Mouse (Mus musculus): ENCODE measurements at regions not wholly inside any gene's neighbourhood (a gene's known extent, or its start where the extent isn't known, plus 50 kb on each side); places are given as distances from the start of the nearest gene placed in this dataset.

DNA sequence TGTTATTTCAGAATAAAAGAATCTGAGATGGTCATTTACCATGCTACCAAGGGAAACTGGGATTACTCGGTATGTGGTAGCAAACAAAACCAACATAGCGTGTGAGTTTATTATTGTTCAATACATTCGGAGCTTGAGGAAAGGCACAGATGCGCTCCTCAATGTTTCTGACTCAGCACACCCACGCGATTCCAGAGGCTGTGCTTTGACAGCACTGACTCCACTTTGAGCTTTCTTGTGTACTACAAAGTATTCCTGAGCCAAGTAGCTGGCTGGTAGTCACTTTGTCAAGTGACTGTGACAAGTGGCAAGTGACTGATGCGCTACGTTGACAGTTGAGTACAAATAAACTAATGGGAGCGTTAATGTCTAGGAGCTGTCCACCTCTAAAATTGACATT lies 235.8 kb downstream of the Foxo1 start:
- TF ChIP-seq TAL1 (conservative IDR thresholded peaks at IDR 0.05; ENCODE audit: low read depth, low read length) (no peak), POLR2AphosphoS5 (IDR thresholded peaks at IDR 0.05; ENCODE audit: insufficient replicate concordance, low read depth, low read length) (no peak), GATA2 (IDR thresholded peaks at IDR 0.05; ENCODE audit: borderline replicate concordance, low read depth, low read length) (no peak)
- peaks cover 62% of the 10 kb centered on the region for H3K9me3 ChIP-seq (replicated peaks)
- H3K4me3 ChIP-seq (ENCODE audit: low read depth, low read length) = no peak overlapping the region
- H3K36me3 ChIP-seq (replicated peaks) = no peaks in the 10 kb centered on the region
- H3K27me3 ChIP-seq (ENCODE audit: insufficient read depth, low read length) = no peaks in the 10 kb centered on the region
- DNase-seq (ENCODE audit: low spot score) (no peak), ATAC-seq (ENCODE audit: extremely low read depth, insufficient number of reproducible peaks, low FRiP score, poor library complexity, severe bottlenecking) (no peak)
- no peaks in the 10 kb centered on the region for H3K4me1 ChIP-seq (ENCODE audit: insufficient read depth, low read depth, low read length)

DNA sequence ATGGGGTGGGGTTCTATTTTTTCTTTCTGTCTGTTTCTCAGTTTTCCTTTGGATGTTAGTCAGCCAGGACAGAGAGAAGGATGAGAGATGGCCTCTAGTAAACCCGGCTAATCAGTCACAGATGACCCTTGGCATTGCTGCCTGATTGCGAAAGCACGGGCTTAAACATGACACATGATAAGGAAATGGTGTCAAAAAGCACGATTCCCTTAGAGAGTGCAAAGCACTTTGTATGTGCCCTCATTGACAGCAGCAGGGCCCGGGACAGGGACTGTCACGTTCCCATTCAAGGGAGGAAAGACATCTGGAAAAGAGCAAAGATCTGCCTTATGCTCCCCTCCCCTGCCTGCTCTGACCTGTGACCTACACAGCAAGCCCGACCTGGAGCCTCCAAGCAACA lies 234.1 kb downstream of the Foxo1 start:
- ATAC-seq (ENCODE audit: extremely low read depth, insufficient number of reproducible peaks, low FRiP score, poor library complexity, severe bottlenecking) (no peak), DNase-seq (ENCODE audit: low spot score) (no peak)
- Histone ChIP-seq H3K36me3 (replicated peaks) (no peaks in the 10 kb centered on the region), H3K4me3 (ENCODE audit: low read depth, low read length) (no peak overlapping the region), H3K9me3 (replicated peaks) (peaks cover 63% of the 10 kb centered on the region), H3K27me3 (ENCODE audit: insufficient read depth, low read length) (no peaks in the 10 kb centered on the region), H3K4me1 (ENCODE audit: insufficient read depth, low read depth, low read length) (no peaks in the 10 kb centered on the region)
- TF ChIP-seq POLR2AphosphoS5 (IDR thresholded peaks at IDR 0.05; ENCODE audit: insufficient replicate concordance, low read depth, low read length) = no peak
- TF ChIP-seq CTCF (IDR thresholded peaks at IDR 0.05; ENCODE audit: low read depth, low read length) = no peak
- TF ChIP-seq GATA1 (IDR thresholded peaks at IDR 0.05; ENCODE audit: borderline replicate concordance, low read length) = no peak
- TF ChIP-seq TAL1 (conservative IDR thresholded peaks at IDR 0.05; ENCODE audit: low read depth, low read length) = no peak

DNA sequence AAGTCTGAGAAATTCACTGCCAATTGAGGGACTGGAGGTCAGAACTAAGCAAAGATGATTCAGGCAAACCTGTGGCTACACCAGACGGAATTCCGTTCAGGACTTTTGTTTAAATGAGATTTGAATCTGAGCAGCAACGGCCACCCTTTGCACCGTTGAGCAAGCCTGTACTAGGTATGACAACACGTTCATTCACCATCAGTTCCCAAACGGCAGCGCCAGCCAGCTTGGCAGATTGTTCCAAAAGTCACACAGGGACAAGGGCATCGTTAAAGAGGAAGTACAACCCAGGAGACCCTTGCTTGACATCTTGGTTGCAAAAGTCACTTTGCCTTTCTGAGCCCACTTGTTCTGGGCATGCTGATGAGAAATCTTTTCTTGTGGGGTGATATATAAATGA lies 233.5 kb downstream of the Foxo1 start:
- peaks cover 65% of the 10 kb centered on the region for H3K9me3 ChIP-seq (replicated peaks)
- H3K4me3 ChIP-seq (ENCODE audit: low read depth, low read length) = no peak overlapping the region
- no peaks in the 10 kb centered on the region for H3K27me3 ChIP-seq (ENCODE audit: insufficient read depth, low read length)
- no peaks in the 10 kb centered on the region for H3K4me1 ChIP-seq (ENCODE audit: insufficient read depth, low read depth, low read length)
- DNase-seq (ENCODE audit: low spot score) = no peak
- no peak for ATAC-seq (ENCODE audit: extremely low read depth, insufficient number of reproducible peaks, low FRiP score, poor library complexity, severe bottlenecking)
- TF ChIP-seq CTCF (IDR thresholded peaks at IDR 0.05; ENCODE audit: low read depth, low read length) (no peak), GATA2 (IDR thresholded peaks at IDR 0.05; ENCODE audit: borderline replicate concordance, low read depth, low read length) (no peak), GATA1 (IDR thresholded peaks at IDR 0.05; ENCODE audit: borderline replicate concordance, low read length) (no peak), POLR2AphosphoS5 (IDR thresholded peaks at IDR 0.05; ENCODE audit: insufficient replicate concordance, low read depth, low read length) (no peak), TAL1 (conservative IDR thresholded peaks at IDR 0.05; ENCODE audit: low read depth, low read length) (no peak)
- H3K36me3 ChIP-seq (replicated peaks) = no peaks in the 10 kb centered on the region

DNA sequence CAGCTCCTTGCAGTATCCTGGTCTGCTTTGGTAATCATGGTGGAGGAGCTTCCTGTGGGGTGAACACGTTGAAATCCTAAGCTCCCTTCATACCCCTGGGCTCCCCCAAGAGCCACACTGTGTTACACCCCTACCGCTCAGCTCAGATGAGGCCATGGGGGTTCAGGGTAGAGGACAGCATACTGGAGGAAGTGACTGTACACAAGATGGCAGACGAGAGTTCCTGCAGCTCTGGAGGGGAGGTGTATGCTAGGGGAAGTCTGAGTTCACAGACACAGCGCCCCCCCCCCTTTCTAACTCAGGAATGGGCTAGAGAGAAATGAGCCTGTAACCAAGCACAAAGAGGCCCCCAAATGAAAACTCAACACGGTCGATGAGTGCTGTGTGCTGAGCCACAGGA lies 231.9 kb downstream of the Foxo1 start:
- Histone ChIP-seq H3K36me3 (replicated peaks) (no peaks in the 10 kb centered on the region), H3K4me1 (ENCODE audit: insufficient read depth, low read depth, low read length) (no peaks in the 10 kb centered on the region), H3K9me3 (replicated peaks) (peaks cover 69% of the 10 kb centered on the region), H3K4me3 (ENCODE audit: low read depth, low read length) (no peak overlapping the region), H3K27me3 (ENCODE audit: insufficient read depth, low read length) (no peaks in the 10 kb centered on the region)
- no peak for DNase-seq (ENCODE audit: low spot score)
- TF ChIP-seq POLR2AphosphoS5 (IDR thresholded peaks at IDR 0.05; ENCODE audit: insufficient replicate concordance, low read depth, low read length) = no peak
- no peak for TF ChIP-seq GATA2 (IDR thresholded peaks at IDR 0.05; ENCODE audit: borderline replicate concordance, low read depth, low read length)
- no peak for TF ChIP-seq GATA1 (IDR thresholded peaks at IDR 0.05; ENCODE audit: borderline replicate concordance, low read length)
- TF ChIP-seq TAL1 (conservative IDR thresholded peaks at IDR 0.05; ENCODE audit: low read depth, low read length) = no peak
- no peak for TF ChIP-seq CTCF (IDR thresholded peaks at IDR 0.05; ENCODE audit: low read depth, low read length)
- ATAC-seq (ENCODE audit: extremely low read depth, insufficient number of reproducible peaks, low FRiP score, poor library complexity, severe bottlenecking) = no peak

DNA sequence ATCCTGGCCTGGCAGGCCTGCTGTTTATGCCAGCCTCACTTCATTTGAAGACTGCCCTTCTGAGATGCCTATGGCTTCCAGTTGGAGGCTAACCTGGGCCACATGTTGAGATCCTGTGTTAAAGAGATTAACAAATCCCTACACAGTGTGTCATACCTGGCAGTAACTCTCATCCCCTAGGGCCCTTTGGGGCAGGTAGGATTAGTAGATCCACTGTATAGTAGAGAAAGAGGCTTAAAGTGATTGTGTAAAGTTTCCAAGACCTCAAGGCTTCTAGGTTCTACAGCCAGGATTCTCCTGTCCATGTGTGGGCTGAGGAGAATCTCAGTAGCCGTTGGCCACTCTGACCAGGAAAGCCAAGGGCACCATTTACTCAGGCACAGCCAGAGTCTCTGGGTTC lies 231.4 kb downstream of the Foxo1 start:
- no peaks in the 10 kb centered on the region for H3K27me3 ChIP-seq (ENCODE audit: insufficient read depth, low read length)
- H3K36me3 ChIP-seq (replicated peaks) = no peaks in the 10 kb centered on the region
- DNase-seq (ENCODE audit: low spot score) (no peak), ATAC-seq (ENCODE audit: extremely low read depth, insufficient number of reproducible peaks, low FRiP score, poor library complexity, severe bottlenecking) (no peak)
- H3K9me3 ChIP-seq (replicated peaks) = peaks cover 68% of the 10 kb centered on the region
- TF ChIP-seq TAL1 (conservative IDR thresholded peaks at IDR 0.05; ENCODE audit: low read depth, low read length) (no peak), GATA1 (IDR thresholded peaks at IDR 0.05; ENCODE audit: borderline replicate concordance, low read length) (no peak), CTCF (IDR thresholded peaks at IDR 0.05; ENCODE audit: low read depth, low read length) (no peak), GATA2 (IDR thresholded peaks at IDR 0.05; ENCODE audit: borderline replicate concordance, low read depth, low read length) (no peak), POLR2AphosphoS5 (IDR thresholded peaks at IDR 0.05; ENCODE audit: insufficient replicate concordance, low read depth, low read length) (no peak)
- no peaks in the 10 kb centered on the region for H3K4me1 ChIP-seq (ENCODE audit: insufficient read depth, low read depth, low read length)
- no peak overlapping the region for H3K4me3 ChIP-seq (ENCODE audit: low read depth, low read length)

DNA sequence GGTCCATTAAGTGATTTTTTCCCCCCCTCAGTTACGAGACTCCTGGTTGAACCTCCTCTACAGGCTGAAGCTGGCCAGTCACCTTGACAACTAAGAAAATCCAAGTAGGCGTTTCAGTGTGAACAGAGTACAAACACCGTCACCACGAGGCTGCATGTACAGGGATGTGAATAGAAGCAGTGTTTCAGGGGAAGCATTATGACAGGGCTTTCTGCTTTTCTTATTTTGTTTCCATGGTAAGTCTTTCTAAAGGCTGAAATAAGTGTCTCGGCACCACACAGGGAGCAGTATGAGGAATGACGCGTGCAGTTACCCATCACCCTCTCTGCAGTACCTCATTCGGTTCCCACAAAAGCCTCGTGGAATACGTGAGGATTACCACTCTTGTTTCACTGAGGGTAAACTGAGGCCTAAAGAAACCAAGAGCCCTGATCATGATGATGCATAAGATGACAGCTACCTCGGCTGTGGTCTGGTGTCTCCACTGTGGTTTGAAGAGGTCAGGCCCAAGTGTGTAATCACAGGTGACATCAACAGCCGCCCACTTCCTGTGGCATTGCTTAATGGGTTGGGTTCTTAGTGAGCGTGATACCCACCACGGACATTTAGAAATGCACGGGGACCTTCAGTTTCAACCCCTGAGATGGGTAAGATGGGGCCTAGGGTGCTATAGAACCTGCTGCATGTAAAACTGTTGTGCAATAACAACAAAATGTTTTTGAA lies 230.5 kb downstream of the Foxo1 start:
- no peaks in the 10 kb centered on the region for H3K27me3 ChIP-seq (ENCODE audit: insufficient read depth, low read length)
- TF ChIP-seq TAL1 (conservative IDR thresholded peaks at IDR 0.05; ENCODE audit: low read depth, low read length) = no peak
- ATAC-seq (ENCODE audit: extremely low read depth, insufficient number of reproducible peaks, low FRiP score, poor library complexity, severe bottlenecking) (no peak), DNase-seq (ENCODE audit: low spot score) (no peak)
- no peaks in the 10 kb centered on the region for H3K36me3 ChIP-seq (replicated peaks)
- H3K9me3 ChIP-seq (replicated peaks) = peaks cover 63% of the 10 kb centered on the region
- H3K4me3 ChIP-seq (ENCODE audit: low read depth, low read length) = no peak overlapping the region
- no peaks in the 10 kb centered on the region for H3K4me1 ChIP-seq (ENCODE audit: insufficient read depth, low read depth, low read length)

DNA sequence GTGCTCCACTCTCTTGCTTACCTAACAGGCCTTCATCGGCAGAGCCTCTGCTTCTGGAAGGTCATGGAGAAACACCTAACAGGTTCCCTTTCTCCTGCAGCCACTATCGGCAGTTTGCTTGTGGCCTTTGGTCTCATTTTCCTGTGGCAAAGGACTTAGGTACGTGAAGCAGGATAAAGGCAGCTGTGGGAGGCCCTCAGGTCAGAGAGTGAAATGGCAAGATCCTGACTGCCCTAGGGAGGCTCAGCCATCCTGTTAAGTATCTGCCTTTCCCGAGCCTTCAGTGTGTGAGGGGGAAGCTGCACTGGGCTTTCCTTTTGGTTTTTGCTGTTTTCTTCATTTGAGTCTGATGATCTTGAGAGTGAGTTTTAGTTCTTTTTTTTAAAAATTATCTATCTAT lies 228.8 kb downstream of the Foxo1 start:
- no peak for TF ChIP-seq CTCF (IDR thresholded peaks at IDR 0.05; ENCODE audit: low read depth, low read length)
- TF ChIP-seq TAL1 (conservative IDR thresholded peaks at IDR 0.05; ENCODE audit: low read depth, low read length) = no peak
- TF ChIP-seq GATA2 (IDR thresholded peaks at IDR 0.05; ENCODE audit: borderline replicate concordance, low read depth, low read length) = no peak
- TF ChIP-seq GATA1 (IDR thresholded peaks at IDR 0.05; ENCODE audit: borderline replicate concordance, low read length) = no peak
- TF ChIP-seq POLR2AphosphoS5 (IDR thresholded peaks at IDR 0.05; ENCODE audit: insufficient replicate concordance, low read depth, low read length) = no peak
- DNase-seq (ENCODE audit: low spot score) = no peak
- no peak for ATAC-seq (ENCODE audit: extremely low read depth, insufficient number of reproducible peaks, low FRiP score, poor library complexity, severe bottlenecking)
- peaks cover 57% of the 10 kb centered on the region for H3K9me3 ChIP-seq (replicated peaks)
- no peak overlapping the region for H3K4me3 ChIP-seq (ENCODE audit: low read depth, low read length)
- H3K27me3 ChIP-seq (ENCODE audit: insufficient read depth, low read length) = no peaks in the 10 kb centered on the region
- H3K4me1 ChIP-seq (ENCODE audit: insufficient read depth, low read depth, low read length) = no peaks in the 10 kb centered on the region
- H3K36me3 ChIP-seq (replicated peaks) = no peaks in the 10 kb centered on the region
